25 mouse cellular contexts compared by ENCODE assay signal in genomic region chr19:55148109-55148508, GRCm38 (mm10). TPM values are rescaled to one million over a fixed set of nuclear protein-coding genes. Genes with fewer than 3 reads are reported as not detected.
"Had no signal": no experiment of that assay in that cellular context is flagged by ENCODE, and none has a peak within 500 bp of the region (broad histone marks: within the 10 kb centered on the region; RNA-seq: fewer than 3 reads in every experiment).

No protein-coding gene starts in this region.

- H3K27me3 ChIP-seq: limb, embryonic 12.5 days; limb, embryonic 15.5 days; liver, embryonic 13.5 days; midbrain, embryonic 12.5 days; midbrain, embryonic 15.5 days; neural tube, embryonic 13.5 days had no signal

- DNase-seq: kidney, adult 2 months; kidney, postnatal 25 days; left cerebral cortex, postnatal 4 days; liver, embryonic 13.5 days; lung, adult 2 months; lung, postnatal 14 days; lung, postnatal 4 days; retina, postnatal 1 day; right cerebral cortex, postnatal 25 days; thymus, postnatal 25 days had no signal

- H3K4me3 ChIP-seq: limb, embryonic 12.5 days; limb, embryonic 15.5 days; liver, embryonic 13.5 days; midbrain, embryonic 12.5 days; midbrain, embryonic 15.5 days; myocyte; neural tube, embryonic 13.5 days had no signal

- H3K27ac ChIP-seq: kidney, postnatal 0 days; limb, embryonic 12.5 days; limb, embryonic 15.5 days; liver, embryonic 13.5 days; midbrain, embryonic 12.5 days; midbrain, embryonic 15.5 days; neural tube, embryonic 13.5 days had no signal

- H3K4me2 ChIP-seq: limb, embryonic 12.5 days; limb, embryonic 15.5 days; liver, embryonic 13.5 days; midbrain, embryonic 12.5 days; midbrain, embryonic 15.5 days; neural tube, embryonic 13.5 days had no signal

- H3K36me3 ChIP-seq: limb, embryonic 12.5 days; limb, embryonic 15.5 days; liver, embryonic 13.5 days; midbrain, embryonic 12.5 days; midbrain, embryonic 15.5 days; neural tube, embryonic 13.5 days had no signal

- H3K9me3 ChIP-seq: limb, embryonic 12.5 days; limb, embryonic 15.5 days; liver, embryonic 13.5 days; midbrain, embryonic 12.5 days; midbrain, embryonic 15.5 days; neural tube, embryonic 13.5 days had no signal

- H3K9ac ChIP-seq: limb, embryonic 12.5 days; limb, embryonic 15.5 days; liver, embryonic 13.5 days; midbrain, embryonic 12.5 days; midbrain, embryonic 15.5 days; neural tube, embryonic 13.5 days had no signal

- ATAC-seq: midbrain, embryonic 15.5 days had no signal

RNA-seq across cellular contexts. Expression of gene Tectb, which starts 32.4 kb away (rescaled TPM):
- total RNA-seq: left cerebral cortex, postnatal 4 days; megakaryocyte progenitor cell, adult 5-6 weeks; megakaryocyte-erythroid progenitor cell, adult 5-6 weeks; monocyte, adult 5-6 weeks; neutrophil, adult 5-6 weeks had no signal
- polyA plus RNA-seq: intestine, embryonic 14.5 days; kidney, embryonic 14.5 days; limb, embryonic 12.5 days; limb, embryonic 15.5 days; liver, embryonic 13.5 days; myocyte; small intestine, adult 2 months; spleen, adult 2 months had no signal
